Mouse (Mus musculus) MEL (cell line): ENCODE measurements around the gene Arhgef39.

Experiments used
- CHD2 ChIP-seq: IDR thresholded peaks from 2 replicates; pipeline ENCODE4 v1.6.1; 2011; ENCODE audit warnings: low read length, improper control_type of control experiment
- CTCF ChIP-seq, 3 experiments: IDR thresholded peaks in 2 of 3; conservative IDR thresholded peaks in 1 of 3; 2 replicates each; pipeline ENCODE4 v1.5.1; 2011 to 2012; ENCODE audit warnings: low read length in 3 of 3, low read depth in 2 of 3, mild to moderate bottlenecking in 2 of 3, improper control_type of control experiment in 1 of 3, inconsistent platforms in 1 of 3, mixed read lengths in 1 of 3, moderate library complexity in 1 of 3; ENCODE audit not compliant: control insufficient read depth in 1 of 3, insufficient read depth in 1 of 3, poor library complexity in 1 of 3, severe bottlenecking in 1 of 3
- E2F4 ChIP-seq: IDR thresholded peaks from 2 replicates; pipeline ENCODE4 v1.6.1; 2011; ENCODE audit warnings: low read depth, low read length, improper control_type of control experiment, borderline replicate concordance
- ELF1 ChIP-seq: IDR thresholded peaks from 2 replicates; pipeline ENCODE4 v1.6.1; 2014; ENCODE audit warnings: low read depth, mild to moderate bottlenecking, inconsistent platforms, low read length, improper control_type of control experiment, moderate library complexity
- EP300 ChIP-seq, 2 experiments: IDR thresholded peaks; 2 replicates each; pipeline ENCODE4 v1.6.1; 2011; ENCODE audit warnings: improper control_type of control experiment in 2 of 2, low read length in 2 of 2, low read depth in 1 of 2, mild to moderate bottlenecking in 1 of 2
- GABPA ChIP-seq: IDR thresholded peaks from 2 replicates; pipeline ENCODE4 v1.6.1; 2012; ENCODE audit warnings: low read depth, mild to moderate bottlenecking, inconsistent platforms, low read length, improper control_type of control experiment, moderate library complexity
- GATA1 ChIP-seq: IDR thresholded peaks from 2 replicates; pipeline ENCODE4 v1.6.1; 2011; ENCODE audit warnings: low read depth, low read length, improper control_type of control experiment
- HCFC1 ChIP-seq: IDR thresholded peaks from 2 replicates; pipeline ENCODE4 v1.6.1; 2012; ENCODE audit warnings: low read depth, mild to moderate bottlenecking, inconsistent platforms, low read length, improper control_type of control experiment, moderate library complexity
- MEF2A ChIP-seq: IDR thresholded peaks from 2 replicates; pipeline ENCODE4 v1.6.1; 2014; ENCODE audit warnings: low read depth, mild to moderate bottlenecking, inconsistent platforms, low read length, improper control_type of control experiment; ENCODE audit not compliant: poor library complexity, insufficient replicate concordance, severe bottlenecking; ENCODE audit errors: extremely low read depth
- POLR2A ChIP-seq, 2 experiments: IDR thresholded peaks; 2 replicates each; pipeline ENCODE4 v1.6.1; 2011 to 2012; ENCODE audit warnings: low read length in 2 of 2, mild to moderate bottlenecking in 2 of 2, control low read depth in 1 of 2, improper control_type of control experiment in 1 of 2, low read depth in 1 of 2, moderate library complexity in 1 of 2; ENCODE audit not compliant: control insufficient read depth in 1 of 2, insufficient read depth in 1 of 2, poor library complexity in 1 of 2
- POLR2AphosphoS2 ChIP-seq: IDR thresholded peaks from 2 replicates; pipeline ENCODE4 v1.6.1; 2011; ENCODE audit warnings: low read length, improper control_type of control experiment
- TAL1 ChIP-seq: IDR thresholded peaks from 2 replicates; pipeline ENCODE4 v1.6.1; 2012; ENCODE audit warnings: mild to moderate bottlenecking, inconsistent platforms, low read length, moderate library complexity, mixed read lengths
- TCF12 ChIP-seq: IDR thresholded peaks from 2 replicates; pipeline ENCODE4 v1.6.1; 2014; ENCODE audit warnings: low read depth, mild to moderate bottlenecking, inconsistent platforms, low read length, improper control_type of control experiment, moderate library complexity
- UBTF ChIP-seq: IDR thresholded peaks from 2 replicates; pipeline ENCODE4 v1.6.1; 2012; ENCODE audit warnings: low read depth, mild to moderate bottlenecking, inconsistent platforms, low read length, improper control_type of control experiment, moderate library complexity, borderline replicate concordance; ENCODE audit not compliant: insufficient read depth

DNA sequence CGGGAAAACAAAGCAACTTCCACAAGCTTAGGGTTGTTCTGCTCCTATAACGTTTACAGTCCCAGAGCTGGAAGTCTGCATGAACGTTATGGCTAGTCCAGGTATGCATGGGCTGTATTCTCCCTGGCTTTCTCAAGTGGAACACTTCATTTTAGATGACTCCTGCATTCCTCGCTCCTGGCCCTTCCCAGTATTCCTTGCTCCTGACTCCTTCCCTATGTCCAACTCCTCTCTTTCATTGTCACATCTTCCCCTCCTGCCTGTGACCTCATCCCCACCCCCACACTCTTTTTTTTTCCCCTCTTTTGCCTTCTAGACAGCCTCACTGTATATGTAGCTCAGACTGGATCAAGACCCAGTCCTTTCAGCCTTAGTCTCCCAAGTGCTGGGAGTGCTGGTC is 14.3 kb upstream of the Arhgef39 start:
- no peak for TF ChIP-seq POLR2A (IDR thresholded peaks at IDR 0.05; ENCODE audit: control insufficient read depth in 1 of 2, insufficient read depth in 1 of 2, low read depth in 1 of 2, low read length in 2 of 2, poor library complexity in 1 of 2)
- no peak for TF ChIP-seq CTCF (IDR thresholded peaks at IDR 0.05 in 2 of 3, conservative IDR thresholded peaks at IDR 0.05 in 1 of 3; ENCODE audit: control insufficient read depth in 1 of 3, insufficient read depth in 1 of 3, low read depth in 2 of 3, low read length in 3 of 3, poor library complexity in 1 of 3, severe bottlenecking in 1 of 3)
- TF ChIP-seq UBTF, result no peak
- TF ChIP-seq GABPA, result no peak
- TF ChIP-seq E2F4, result no peak
- TF ChIP-seq POLR2AphosphoS2, result no peak
- no peak for TF ChIP-seq TAL1
- TF ChIP-seq ELF1, result no peak
- TF ChIP-seq CHD2, result no peak
- no peak for TF ChIP-seq MEF2A
- no peak for TF ChIP-seq HCFC1
- TF ChIP-seq TCF12, result no peak
- TF ChIP-seq GATA1, result no peak
- TF ChIP-seq EP300 (IDR thresholded peaks at IDR 0.05; ENCODE audit: low read depth in 1 of 2, low read length in 2 of 2), result no peak
